Mouse (Mus musculus) stomach, embryonic 16.5 days (tissue): ENCODE measurements around the gene Klhl29. TPM values are rescaled to one million over a fixed set of nuclear protein-coding genes. Genes with fewer than 3 reads are reported as not detected.

ENCODE experiments used
- ATAC-seq: fragments of 200-750 bp; cut with Nextera tagmentation; 2 replicates; pipeline ENCODE4 v1.8.0; 2017; ENCODE audit warnings: moderate number of reproducible peaks, moderate TSS enrichment; ENCODE audit not compliant: insufficient read depth, low FRiP score
- H3K27ac ChIP-seq: fragments of 300-500 bp; sonication (generic); 2 replicates; pipeline ENCODE4 v1.5.1; 2014; ENCODE audit warnings: low read length
- H3K27me3 ChIP-seq: fragments of 300-500 bp; sonication (generic); 2 replicates; pipeline ENCODE4 v1.6.1; 2014; ENCODE audit warnings: low read length, control low read depth, mixed read lengths; ENCODE audit not compliant: control insufficient read depth, insufficient read depth
- H3K36me3 ChIP-seq: fragments of 300-500 bp; sonication (generic); 2 replicates; pipeline ENCODE4 v1.6.1; 2014; ENCODE audit warnings: low read length; ENCODE audit not compliant: control insufficient read depth, insufficient read depth
- H3K4me1 ChIP-seq: fragments of 300-500 bp; sonication (generic); 2 replicates; pipeline ENCODE4 v1.6.1; 2014; ENCODE audit warnings: low read length, control low read depth, mixed read lengths; ENCODE audit not compliant: control insufficient read depth, insufficient read depth
- H3K4me2 ChIP-seq: fragments of 300-500 bp; sonication (generic); 2 replicates; pipeline ENCODE4 v1.6.1; 2014; ENCODE audit warnings: low read depth, low read length, mixed read lengths
- H3K4me3 ChIP-seq: fragments of 300-500 bp; sonication (generic); replicated peaks from 2 replicates; pipeline ENCODE4 v1.5.1; 2014; ENCODE audit warnings: mild to moderate bottlenecking, low read length
- H3K9ac ChIP-seq: fragments of 300-500 bp; sonication (generic); 2 replicates; pipeline ENCODE4 v1.6.1; 2014; ENCODE audit warnings: low read length
- H3K9me3 ChIP-seq: fragments of 300-500 bp; sonication (generic); replicated peaks from 2 replicates; pipeline ENCODE4 v1.6.1; 2016; ENCODE audit warnings: low read length, control low read depth; ENCODE audit not compliant: control insufficient read depth
- WGBS: fragments of 180-500 bp; shearing (Covaris S2); extraction: QIAGEN DNeasy Blood & Tissue Kit; methylation state at CpG from one replicate; pipeline ENCODE4 v1.1.7; 2014; 5-methylcytosine and 5-hydroxymethylcytosine counted together
- polyA plus RNA-seq: library from polyadenylated mRNA; unstranded; fragments of >200 nt; fragmentation: Nextera tagmentation; extraction: Ambion mirVana; gene quantifications from 2 replicates; pipeline ENCODE4 v1.2.1, GENCODE M21; 2015

Gene Klhl29
- polyA plus RNA-seq, 1 experiment from 2014 or later: 0.76 TPM

- no peak overlapping the region for H3K4me2 ChIP-seq
- H3K36me3 ChIP-seq: no peaks in the 10 kb centered on the region
- WGBS: 63% methylated on average over 4 of the region's 4 CpGs
- ATAC-seq: no peak; the same call in 1 of the 2 replicates
- peaks cover 30% of the 10 kb centered on the region for H3K4me1 ChIP-seq
- no peak overlapping the region for H3K27ac ChIP-seq
- H3K4me3 ChIP-seq: no peak overlapping the region
- H3K9me3 ChIP-seq: no peaks in the 10 kb centered on the region
- no peak overlapping the region for H3K9ac ChIP-seq
- H3K27me3 ChIP-seq: no peaks in the 10 kb centered on the region
Observed at GRCm38 (mm10) chr12:5273316-5274047, 102.0 kb downstream of the Klhl29 start.

GRCm38 (mm10) chr12:5270527-5270926 lies 105.0 kb downstream of the Klhl29 start:
- Histone ChIP-seq H3K9ac (no peak overlapping the region), H3K4me3 (no peak overlapping the region), H3K27me3 (no peaks in the 10 kb centered on the region), H3K4me1 (peaks cover 42% of the 10 kb centered on the region), H3K9me3 (no peaks in the 10 kb centered on the region), H3K4me2 (no peak overlapping the region), H3K27ac (no peak overlapping the region), H3K36me3 (no peaks in the 10 kb centered on the region)
- ATAC-seq: no peak
- WGBS: 93% methylated on average over 3 of the region's 3 CpGs

GRCm38 (mm10) chr12:5269936-5270335 lies 105.5 kb downstream of the Klhl29 start:
- no peaks in the 10 kb centered on the region for H3K27me3 ChIP-seq
- H3K27ac ChIP-seq: no peak overlapping the region
- no peak overlapping the region for H3K4me3 ChIP-seq
- no peaks in the 10 kb centered on the region for H3K36me3 ChIP-seq
- H3K9me3 ChIP-seq: no peaks in the 10 kb centered on the region
- H3K9ac ChIP-seq: no peak overlapping the region
- WGBS: 64% methylated on average over 9 of the region's 9 CpGs
- no peak overlapping the region for H3K4me2 ChIP-seq
- H3K4me1 ChIP-seq: peaks cover 36% of the 10 kb centered on the region
- ATAC-seq: no peak

- Histone ChIP-seq H3K36me3 (no peaks in the 10 kb centered on the region), H3K27ac (no peak overlapping the region), H3K4me2 (no peak overlapping the region), H3K9ac (no peak overlapping the region), H3K4me3 (no peak overlapping the region), H3K4me1 (peaks cover 31% of the 10 kb centered on the region), H3K27me3 (no peaks in the 10 kb centered on the region), H3K9me3 (no peaks in the 10 kb centered on the region)
- ATAC-seq: no peak
- WGBS: 77% methylated on average over 7 of the region's 7 CpGs
Observed at GRCm38 (mm10) chr12:5269061-5269460, 106.4 kb downstream of the Klhl29 start.

- Histone ChIP-seq H3K36me3 (no peaks in the 10 kb centered on the region), H3K4me3 (no peak overlapping the region), H3K9me3 (no peaks in the 10 kb centered on the region), H3K27me3 (no peaks in the 10 kb centered on the region), H3K27ac (peak overlapping the region; percentile 84), H3K4me2 (peak overlapping the region; percentile 19; the same call in 1 of the 2 replicates), H3K4me1 (peaks cover 29% of the 10 kb centered on the region), H3K9ac (peak overlapping the region; percentile 7; the same call in 1 of the 2 replicates)
- peak; percentile 85 for ATAC-seq
- 42% methylated on average over 9 of the region's 9 CpGs for WGBS
Observed at GRCm38 (mm10) chr12:5268188-5268612, 107.3 kb downstream of the Klhl29 start.

GRCm38 (mm10) chr12:5267271-5268187 lies 108.0 kb downstream of the Klhl29 start:
- H3K4me2 ChIP-seq: peak overlapping the region; percentile 1; the same call in 1 of the 2 replicates
- peaks cover 25% of the 10 kb centered on the region for H3K4me1 ChIP-seq
- H3K9ac ChIP-seq: no peak overlapping the region
- no peaks in the 10 kb centered on the region for H3K36me3 ChIP-seq
- peak; percentile 54; the same call in 1 of the 2 replicates for ATAC-seq
- WGBS: 56% methylated on average over 9 of the region's 9 CpGs
- H3K4me3 ChIP-seq: no peak overlapping the region
- peak overlapping the region; percentile 84 for H3K27ac ChIP-seq
- no peaks in the 10 kb centered on the region for H3K9me3 ChIP-seq
- no peaks in the 10 kb centered on the region for H3K27me3 ChIP-seq

- WGBS: 40% methylated on average over 4 of the region's 4 CpGs
- Histone ChIP-seq H3K27me3 (no peaks in the 10 kb centered on the region), H3K36me3 (no peaks in the 10 kb centered on the region), H3K4me2 (no peak overlapping the region), H3K9ac (no peak overlapping the region), H3K27ac (peak overlapping the region; percentile 3; the same call in 1 of the 2 replicates), H3K4me3 (no peak overlapping the region), H3K4me1 (peaks cover 25% of the 10 kb centered on the region), H3K9me3 (no peaks in the 10 kb centered on the region)
- ATAC-seq: peak; percentile 39; the same call in 1 of the 2 replicates
Observed at GRCm38 (mm10) chr12:5266773-5267172, 108.7 kb downstream of the Klhl29 start.

- 77% methylated on average over 4 of the region's 4 CpGs for WGBS
- ATAC-seq: no peak
- Histone ChIP-seq H3K27ac (no peak overlapping the region), H3K9ac (no peak overlapping the region), H3K27me3 (no peaks in the 10 kb centered on the region), H3K4me3 (no peak overlapping the region), H3K9me3 (no peaks in the 10 kb centered on the region), H3K4me2 (no peak overlapping the region), H3K36me3 (no peaks in the 10 kb centered on the region), H3K4me1 (no peaks in the 10 kb centered on the region; the same call in 1 of the 2 replicates)
Observed at GRCm38 (mm10) chr12:5261476-5261875, 114.0 kb downstream of the Klhl29 start.

GRCm38 (mm10) chr12:5258779-5259178 lies 116.7 kb downstream of the Klhl29 start:
- no peak overlapping the region for H3K9ac ChIP-seq
- no peak for ATAC-seq
- no peak overlapping the region for H3K4me3 ChIP-seq
- no peak overlapping the region for H3K27ac ChIP-seq
- no peaks in the 10 kb centered on the region for H3K27me3 ChIP-seq
- H3K4me1 ChIP-seq: peaks cover 8% of the 10 kb centered on the region
- no peak overlapping the region for H3K4me2 ChIP-seq
- 81% methylated on average over 3 of the region's 3 CpGs for WGBS
- H3K9me3 ChIP-seq: no peaks in the 10 kb centered on the region
- H3K36me3 ChIP-seq: no peaks in the 10 kb centered on the region
